Mouse (Mus musculus): ENCODE measurements around the gene Meox1. TPM values are rescaled to one million over a fixed set of nuclear protein-coding genes. Genes with fewer than 3 reads are reported as not detected.

The Meox1 gene
- polyA plus RNA-seq, 1 experiment = 0.16 TPM

DNA sequence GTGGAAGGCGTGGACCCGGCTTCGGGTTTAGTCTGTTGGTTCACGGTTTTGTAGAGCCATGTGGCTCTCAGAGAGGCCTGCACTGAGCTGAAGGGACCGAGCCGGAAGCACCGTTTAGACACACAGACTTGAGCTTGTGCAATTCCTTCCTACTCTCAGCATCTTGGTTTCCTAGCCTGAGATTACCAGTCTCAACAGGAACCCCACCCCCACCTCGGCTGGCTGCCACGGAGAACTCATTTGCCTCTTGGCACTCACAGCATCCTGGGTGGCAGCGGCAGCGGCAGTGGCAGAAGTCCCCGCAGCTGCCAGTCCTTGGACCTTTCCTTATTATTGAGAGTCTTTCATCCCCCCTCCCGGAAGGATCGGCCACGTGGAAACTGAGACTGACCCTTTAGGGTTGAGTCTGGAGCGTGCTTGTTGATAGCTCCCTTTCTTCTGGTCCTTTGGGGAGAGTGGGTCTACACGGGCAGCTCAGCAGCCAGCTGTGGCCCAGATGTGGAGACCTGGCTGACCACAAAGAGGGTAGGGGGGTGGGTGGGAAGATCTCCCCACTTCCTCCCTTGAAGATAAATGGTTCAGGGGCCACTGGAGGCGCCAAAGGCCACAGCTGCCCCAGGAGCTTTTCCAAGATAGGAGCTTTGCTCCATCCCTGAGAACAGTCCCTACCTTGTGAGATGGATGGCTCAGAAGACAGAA, 24.0 kb downstream of the Meox1 start:
- Histone ChIP-seq H3K36me3 (ENCODE audit: control insufficient read depth, insufficient read depth) (no peaks in the 10 kb centered on the region), H3K79me2 (ENCODE audit: control insufficient read depth, insufficient read depth) (no peaks in the 10 kb centered on the region), H3K4me3 (no peak overlapping the region), H3K4me2 (ENCODE audit: low read depth) (peak overlapping the region; percentile 10), H3K27me3 (ENCODE audit: control insufficient read depth, insufficient read depth, insufficient read length) (peaks cover 16% of the 10 kb centered on the region), H3ac (ENCODE audit: control insufficient read depth, insufficient read length) (no peak overlapping the region)
- TF ChIP-seq E2F4 (IDR thresholded peaks at IDR 0.05; ENCODE audit: insufficient read depth) = no peak
- TF ChIP-seq MYOD1 (IDR thresholded peaks at IDR 0.05; ENCODE audit: control insufficient read depth in 1 of 3, insufficient read length in 2 of 3, low read depth in 2 of 3) = no peak
- TF ChIP-seq POLR2AphosphoS2 (IDR thresholded peaks at IDR 0.05; ENCODE audit: insufficient read length, low read depth) = no peak
- no peak for TF ChIP-seq CEBPB (IDR thresholded peaks at IDR 0.05; ENCODE audit: insufficient read depth, poor library complexity, severe bottlenecking)
- no peak for TF ChIP-seq POLR2A (IDR thresholded peaks at IDR 0.05; ENCODE audit: insufficient read length, low read depth)
- no peak for TF ChIP-seq SRF (IDR thresholded peaks at IDR 0.05; ENCODE audit: control insufficient read depth, insufficient read length, low read depth)
- TF ChIP-seq USF1 (IDR thresholded peaks at IDR 0.05; ENCODE audit: low read depth) = no peak
- no peak for TF ChIP-seq TCF3 (IDR thresholded peaks at IDR 0.05; ENCODE audit: insufficient read length, low read depth)
- TF ChIP-seq REST (IDR thresholded peaks at IDR 0.05; ENCODE audit: insufficient read depth, insufficient read length) = no peak
- no peak for TF ChIP-seq TCF12 (IDR thresholded peaks at IDR 0.05; ENCODE audit: insufficient read depth, poor library complexity, severe bottlenecking)

DNA sequence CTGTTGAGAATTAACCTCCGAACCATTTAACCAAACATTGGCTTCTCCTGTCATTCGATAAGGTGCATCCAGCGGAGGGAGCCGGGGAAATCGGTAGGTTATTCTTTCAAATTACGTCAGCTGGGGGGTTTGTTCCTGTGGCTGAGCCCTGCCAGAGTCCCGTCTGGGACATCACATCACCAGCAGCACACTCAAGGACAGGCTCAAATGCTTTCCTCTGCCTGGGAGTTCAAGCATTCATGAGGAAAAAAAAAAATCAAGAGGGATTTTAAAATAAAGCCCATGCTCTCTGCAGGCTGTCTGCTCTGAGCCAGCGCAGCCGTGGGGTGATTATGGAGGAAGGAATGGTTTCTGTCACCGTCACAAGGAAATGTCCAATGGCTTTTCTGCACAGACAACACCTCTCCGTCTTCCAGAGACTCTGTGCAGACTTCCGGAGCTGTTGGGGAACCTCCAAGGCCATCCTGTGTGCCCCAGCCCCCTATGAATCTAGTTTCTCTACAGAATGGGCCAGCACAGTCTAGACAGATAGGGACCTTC, 26.6 kb downstream of the Meox1 start:
- Histone ChIP-seq H3K36me3 (ENCODE audit: control insufficient read depth, insufficient read depth) (no peaks in the 10 kb centered on the region), H3K79me2 (ENCODE audit: control insufficient read depth, insufficient read depth) (no peaks in the 10 kb centered on the region), H3K27me3 (ENCODE audit: control insufficient read depth, insufficient read depth, insufficient read length) (peaks cover 7% of the 10 kb centered on the region), H3K4me2 (ENCODE audit: low read depth) (no peak overlapping the region), H3ac (ENCODE audit: control insufficient read depth, insufficient read length) (no peak overlapping the region), H3K4me3 (no peak overlapping the region)
- no peak for TF ChIP-seq POLR2AphosphoS2 (IDR thresholded peaks at IDR 0.05; ENCODE audit: insufficient read length, low read depth)
- no peak for TF ChIP-seq MYOD1 (IDR thresholded peaks at IDR 0.05; ENCODE audit: control insufficient read depth in 1 of 3, insufficient read length in 2 of 3, low read depth in 2 of 3)
- TF ChIP-seq CEBPB (IDR thresholded peaks at IDR 0.05; ENCODE audit: insufficient read depth, poor library complexity, severe bottlenecking) = no peak
- no peak for TF ChIP-seq POLR2A (IDR thresholded peaks at IDR 0.05; ENCODE audit: insufficient read length, low read depth)
- TF ChIP-seq MYOG (IDR thresholded peaks at IDR 0.05; ENCODE audit: control insufficient read depth in 1 of 3, insufficient read depth in 1 of 3, insufficient read length in 2 of 3, low read depth in 2 of 3) = no peak
- no peak for TF ChIP-seq TCF3 (IDR thresholded peaks at IDR 0.05; ENCODE audit: insufficient read length, low read depth)
- TF ChIP-seq USF1 (IDR thresholded peaks at IDR 0.05; ENCODE audit: low read depth) = no peak
- no peak for TF ChIP-seq REST (IDR thresholded peaks at IDR 0.05; ENCODE audit: insufficient read depth, insufficient read length)
- TF ChIP-seq TCF12 (IDR thresholded peaks at IDR 0.05; ENCODE audit: insufficient read depth, poor library complexity, severe bottlenecking) = no peak
- TF ChIP-seq E2F4 (IDR thresholded peaks at IDR 0.05; ENCODE audit: insufficient read depth) = no peak
- no peak for TF ChIP-seq SRF (IDR thresholded peaks at IDR 0.05; ENCODE audit: control insufficient read depth, insufficient read length, low read depth)
- TF ChIP-seq MAX (IDR thresholded peaks at IDR 0.05; ENCODE audit: low read depth) = no peak

DNA sequence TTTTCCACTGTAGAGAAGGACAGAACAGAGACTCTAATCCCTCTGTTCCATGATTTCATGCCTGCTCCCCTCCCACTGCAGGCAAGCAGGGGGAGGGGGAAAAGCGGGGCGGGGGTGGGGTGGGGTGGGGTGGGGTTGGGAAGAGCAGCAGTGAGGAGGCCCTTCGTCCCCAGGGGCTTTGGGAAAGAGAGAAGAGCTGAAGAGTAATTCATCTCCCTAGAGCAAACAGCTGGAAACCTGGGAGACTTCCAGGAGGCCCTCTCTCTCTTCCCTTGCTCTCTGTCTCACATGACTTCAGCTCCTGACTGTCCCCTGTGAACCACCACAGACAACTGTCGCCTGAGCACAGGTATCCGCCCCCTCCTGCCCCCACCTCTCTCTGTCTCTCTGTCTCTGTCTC, 35.4 kb downstream of the Meox1 start:
- Histone ChIP-seq H3K4me2 (ENCODE audit: low read depth) (no peak overlapping the region), H3ac (ENCODE audit: control insufficient read depth, insufficient read length) (no peak overlapping the region), H3K27me3 (ENCODE audit: control insufficient read depth, insufficient read depth, insufficient read length) (peaks cover 4% of the 10 kb centered on the region), H3K36me3 (ENCODE audit: control insufficient read depth, insufficient read depth) (no peaks in the 10 kb centered on the region), H3K79me2 (ENCODE audit: control insufficient read depth, insufficient read depth) (no peaks in the 10 kb centered on the region), H3K4me3 (no peak overlapping the region)
- TF ChIP-seq MYOG (IDR thresholded peaks at IDR 0.05; ENCODE audit: control insufficient read depth in 1 of 3, insufficient read depth in 1 of 3, insufficient read length in 2 of 3, low read depth in 2 of 3) = no peak
- no peak for TF ChIP-seq POLR2A (IDR thresholded peaks at IDR 0.05; ENCODE audit: insufficient read length, low read depth)
- TF ChIP-seq TCF12 (IDR thresholded peaks at IDR 0.05; ENCODE audit: insufficient read depth, poor library complexity, severe bottlenecking) = no peak
- no peak for TF ChIP-seq TCF3 (IDR thresholded peaks at IDR 0.05; ENCODE audit: insufficient read length, low read depth)
- TF ChIP-seq MAX (IDR thresholded peaks at IDR 0.05; ENCODE audit: low read depth) = no peak
- TF ChIP-seq E2F4 (IDR thresholded peaks at IDR 0.05; ENCODE audit: insufficient read depth) = no peak
- TF ChIP-seq USF1 (IDR thresholded peaks at IDR 0.05; ENCODE audit: low read depth) = no peak
- TF ChIP-seq CEBPB (IDR thresholded peaks at IDR 0.05; ENCODE audit: insufficient read depth, poor library complexity, severe bottlenecking) = no peak
- TF ChIP-seq REST (IDR thresholded peaks at IDR 0.05; ENCODE audit: insufficient read depth, insufficient read length) = no peak
- TF ChIP-seq SRF (IDR thresholded peaks at IDR 0.05; ENCODE audit: control insufficient read depth, insufficient read length, low read depth) = no peak
- TF ChIP-seq MYOD1 (IDR thresholded peaks at IDR 0.05; ENCODE audit: control insufficient read depth in 1 of 3, insufficient read length in 2 of 3, low read depth in 2 of 3) = no peak
- no peak for TF ChIP-seq POLR2AphosphoS2 (IDR thresholded peaks at IDR 0.05; ENCODE audit: insufficient read length, low read depth)

DNA sequence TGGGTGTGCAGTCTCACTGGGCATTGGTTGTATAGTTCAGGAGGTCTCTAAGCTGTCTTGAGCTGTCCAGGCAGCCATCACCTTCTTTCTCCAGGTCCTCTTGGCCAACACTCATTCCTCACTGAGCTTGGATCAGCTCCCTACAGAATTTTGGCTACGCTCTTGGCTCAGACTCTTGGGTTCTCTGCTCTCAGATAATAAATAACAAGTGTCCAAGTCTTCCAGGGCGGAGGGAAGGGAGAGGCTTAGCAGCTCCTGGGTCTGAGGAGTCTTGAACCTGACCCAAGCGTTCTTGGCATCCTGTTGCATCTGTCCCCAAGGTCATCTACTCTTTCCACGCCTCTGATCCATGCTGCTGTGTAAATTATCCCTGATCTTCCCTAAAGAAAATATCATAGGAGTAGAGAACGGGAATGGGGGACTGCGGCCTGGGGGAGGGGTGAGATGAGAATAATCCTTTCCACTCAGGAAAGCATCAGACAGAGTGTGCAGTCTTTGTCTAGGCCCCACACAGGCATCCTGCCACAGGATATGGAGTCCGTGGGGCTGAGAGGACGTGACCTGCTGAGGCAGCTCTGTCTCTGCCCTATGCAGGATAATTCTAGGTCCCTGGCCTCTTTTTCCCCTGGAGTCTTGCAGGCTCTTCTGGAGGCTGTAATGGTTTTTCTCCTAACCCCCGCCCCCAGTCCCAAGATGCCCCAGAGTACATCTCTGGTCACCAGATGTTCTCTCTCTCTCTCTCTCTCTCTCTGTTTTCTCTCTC, 38.0 kb downstream of the Meox1 start:
- Histone ChIP-seq H3K36me3 (ENCODE audit: control insufficient read depth, insufficient read depth) (no peaks in the 10 kb centered on the region), H3K4me3 (no peak overlapping the region), H3K27me3 (ENCODE audit: control insufficient read depth, insufficient read depth, insufficient read length) (peaks cover 4% of the 10 kb centered on the region), H3ac (ENCODE audit: control insufficient read depth, insufficient read length) (no peak overlapping the region), H3K4me2 (ENCODE audit: low read depth) (no peak overlapping the region), H3K79me2 (ENCODE audit: control insufficient read depth, insufficient read depth) (no peaks in the 10 kb centered on the region)
- no peak for TF ChIP-seq MAX (IDR thresholded peaks at IDR 0.05; ENCODE audit: low read depth)
- no peak for TF ChIP-seq MYOG (IDR thresholded peaks at IDR 0.05; ENCODE audit: control insufficient read depth in 1 of 3, insufficient read depth in 1 of 3, insufficient read length in 2 of 3, low read depth in 2 of 3)
- no peak for TF ChIP-seq TCF12 (IDR thresholded peaks at IDR 0.05; ENCODE audit: insufficient read depth, poor library complexity, severe bottlenecking)
- TF ChIP-seq E2F4 (IDR thresholded peaks at IDR 0.05; ENCODE audit: insufficient read depth) = no peak
- no peak for TF ChIP-seq CEBPB (IDR thresholded peaks at IDR 0.05; ENCODE audit: insufficient read depth, poor library complexity, severe bottlenecking)
- TF ChIP-seq MYOD1 (IDR thresholded peaks at IDR 0.05; ENCODE audit: control insufficient read depth in 1 of 3, insufficient read length in 2 of 3, low read depth in 2 of 3) = no peak
- no peak for TF ChIP-seq TCF3 (IDR thresholded peaks at IDR 0.05; ENCODE audit: insufficient read length, low read depth)
- TF ChIP-seq USF1 (IDR thresholded peaks at IDR 0.05; ENCODE audit: low read depth) = no peak
- no peak for TF ChIP-seq REST (IDR thresholded peaks at IDR 0.05; ENCODE audit: insufficient read depth, insufficient read length)
- no peak for TF ChIP-seq POLR2AphosphoS2 (IDR thresholded peaks at IDR 0.05; ENCODE audit: insufficient read length, low read depth)
- no peak for TF ChIP-seq SRF (IDR thresholded peaks at IDR 0.05; ENCODE audit: control insufficient read depth, insufficient read length, low read depth)
- TF ChIP-seq POLR2A (IDR thresholded peaks at IDR 0.05; ENCODE audit: insufficient read length, low read depth) = no peak
